Mouse (Mus musculus) monocyte, adult 2 months (primary cell): ENCODE measurements around the gene Ctsz.

Source experiments
- DNase-seq, 2 experiments: peaks; one replicate each; pipeline ENCODE4 v3.0.0; 2022; ENCODE audit warnings: low spot score in 2 of 2, low read depth in 1 of 2

The Ctsz gene

DNA sequence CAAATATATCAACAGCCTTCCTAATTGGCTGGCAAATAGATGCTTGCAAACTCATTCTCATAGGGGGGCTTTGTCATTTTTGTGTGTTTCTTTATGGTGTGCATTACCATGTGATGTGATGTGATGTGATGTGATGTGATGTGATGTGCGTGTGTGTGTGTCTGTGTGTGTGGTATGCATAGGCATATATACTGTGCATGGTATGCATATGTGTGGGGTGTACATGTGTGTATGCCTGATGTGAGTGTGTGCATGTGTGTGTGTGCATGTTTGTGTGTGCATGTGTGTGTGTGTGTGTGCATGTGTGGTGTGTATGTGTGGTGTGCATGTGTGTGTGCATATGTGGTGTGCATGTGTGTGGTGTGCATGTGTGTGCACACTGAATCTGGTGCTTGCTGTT, 41.8 kb downstream of the Ctsz start:
- DNase-seq = no peak

- DNase-seq = no peak
Observed at GRCm38 (mm10) chr2:174396643-174397042, 42.2 kb downstream of the Ctsz start.

- DNase-seq = no peak
Observed at GRCm38 (mm10) chr2:174393383-174393782, 45.5 kb downstream of the Ctsz start.

DNA sequence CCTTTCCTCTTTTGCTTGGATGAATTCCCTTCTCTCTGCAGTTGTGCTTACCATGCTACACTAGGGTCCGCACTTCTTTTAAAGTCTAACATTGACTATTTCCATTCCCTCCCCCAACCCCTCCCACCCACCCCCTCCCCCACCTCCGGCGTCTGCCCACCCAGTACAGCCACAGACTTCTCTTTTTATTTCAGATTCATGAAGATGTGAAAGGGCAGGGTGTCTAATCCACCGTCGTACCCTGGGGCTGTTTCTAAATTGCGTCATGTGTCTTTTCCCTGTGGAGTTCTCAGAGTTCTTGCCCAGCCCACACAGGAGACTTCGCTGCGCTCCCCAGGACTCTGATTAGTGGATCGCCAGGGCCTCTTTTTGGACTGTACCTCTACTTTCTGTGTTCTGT, 46.3 kb downstream of the Ctsz start:
- DNase-seq = no peak

GRCm38 (mm10) chr2:174391936-174392335, 46.9 kb downstream of the Ctsz start:
- no peak for DNase-seq

DNA sequence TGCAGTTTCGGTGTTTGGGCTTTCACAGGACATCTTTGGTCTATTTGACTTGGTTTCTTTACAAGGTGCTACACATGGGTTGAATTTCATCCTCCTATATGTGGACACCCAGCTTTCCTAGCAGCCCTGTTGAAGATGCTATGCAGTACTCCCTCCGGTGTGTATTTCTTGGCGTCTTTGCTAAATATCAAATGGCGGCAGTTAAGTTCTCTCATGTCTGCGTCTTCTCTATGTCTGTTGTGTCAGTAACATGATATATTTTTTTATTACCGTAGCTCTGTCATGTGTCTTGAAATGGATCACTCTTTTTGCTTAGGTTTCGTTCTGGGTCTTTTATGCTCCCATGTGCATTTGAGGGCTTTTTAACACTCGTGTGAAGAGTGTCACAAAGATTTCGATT, 57.8 kb downstream of the Ctsz start:
- no peak for DNase-seq
